Mouse (Mus musculus): Measurements from ENCODE around the gene Klhdc1.

- TF ChIP-seq CEBPB (IDR thresholded peaks at IDR 0.05; ENCODE audit: low read depth) = no peak
- no peak for TF ChIP-seq MYOD1 (IDR thresholded peaks at IDR 0.05; ENCODE audit: control insufficient read depth, insufficient read length, low read depth)
- no peak for TF ChIP-seq CTCF (IDR thresholded peaks at IDR 0.05; ENCODE audit: control insufficient read depth, insufficient read depth, insufficient read length)
- no peak for TF ChIP-seq MYOG (IDR thresholded peaks at IDR 0.05; ENCODE audit: control insufficient read depth, extremely low read depth, insufficient read length)
Observed at GRCm38 (mm10) chr12:69215000-69215785, 25.8 kb upstream of the Klhdc1 start.
